Mouse (Mus musculus) stomach, embryonic 14.5 days (tissue): Measurements from ENCODE around the gene Disc1. TPM values are rescaled to one million over a fixed set of nuclear protein-coding genes. Genes with fewer than 3 reads are reported as not detected.

Experiments used
- ATAC-seq: fragments of 200-750 bp; cut with Nextera tagmentation; 2 replicates; pipeline ENCODE4 v1.8.0; 2017; ENCODE audit warnings: low read depth, moderate TSS enrichment; ENCODE audit not compliant: insufficient number of reproducible peaks, insufficient read depth, low FRiP score
- H3K27ac ChIP-seq: fragments of 300-500 bp; sonication (generic); 2 replicates; pipeline ENCODE4 v1.5.1; 2014; ENCODE audit warnings: mild to moderate bottlenecking, low read length, moderate library complexity, mixed read lengths
- H3K27me3 ChIP-seq: fragments of 300-500 bp; sonication (generic); 2 replicates; pipeline ENCODE4 v1.6.1; 2014; ENCODE audit warnings: low read length, control low read depth, mixed read lengths; ENCODE audit not compliant: control insufficient read depth, insufficient read depth
- H3K36me3 ChIP-seq: fragments of 300-500 bp; sonication (generic); 2 replicates; pipeline ENCODE4 v1.6.1; 2014; ENCODE audit warnings: mild to moderate bottlenecking, control low read depth, low read length, moderate library complexity, mixed read lengths; ENCODE audit not compliant: control insufficient read depth, insufficient read depth
- H3K4me1 ChIP-seq: fragments of 300-500 bp; sonication (generic); 2 replicates; pipeline ENCODE4 v1.6.1; 2014; ENCODE audit warnings: low read length, control low read depth, mixed read lengths; ENCODE audit not compliant: control insufficient read depth, insufficient read depth
- H3K4me2 ChIP-seq: fragments of 300-500 bp; sonication (generic); replicated peaks from 2 replicates; pipeline ENCODE4 v1.6.1; 2014; ENCODE audit warnings: low read depth, low read length, control low read depth
- H3K4me3 ChIP-seq: fragments of 300-500 bp; sonication (generic); 2 replicates; pipeline ENCODE4 v1.5.1; 2014; ENCODE audit warnings: low read depth, low read length, control low read depth
- H3K9ac ChIP-seq: fragments of 300-500 bp; sonication (generic); replicated peaks from 2 replicates; pipeline ENCODE4 v1.6.1; 2014; ENCODE audit warnings: low read depth, mild to moderate bottlenecking, control low read depth, low read length, moderate library complexity, mixed read lengths
- H3K9me3 ChIP-seq: fragments of 300-500 bp; sonication (generic); 2 replicates; pipeline ENCODE4 v1.6.1; 2016; ENCODE audit warnings: low read depth, low read length, control low read depth; ENCODE audit not compliant: control insufficient read depth
- WGBS: fragments of 180-500 bp; shearing (Covaris S2); extraction: QIAGEN DNeasy Blood & Tissue Kit; methylation state at CpG from one replicate; pipeline ENCODE4 v1.1.7; 2014; 5-methylcytosine and 5-hydroxymethylcytosine counted together
- polyA plus RNA-seq: library from polyadenylated mRNA; unstranded; fragments of >200 nt; fragmentation: Nextera tagmentation; extraction: Ambion mirVana; gene quantifications from 2 replicates; pipeline ENCODE4 v1.2.1, GENCODE M21; 2014

The Disc1 gene
- polyA plus RNA-seq, 1 experiment from 2014 or later = 3.0 TPM

DNA sequence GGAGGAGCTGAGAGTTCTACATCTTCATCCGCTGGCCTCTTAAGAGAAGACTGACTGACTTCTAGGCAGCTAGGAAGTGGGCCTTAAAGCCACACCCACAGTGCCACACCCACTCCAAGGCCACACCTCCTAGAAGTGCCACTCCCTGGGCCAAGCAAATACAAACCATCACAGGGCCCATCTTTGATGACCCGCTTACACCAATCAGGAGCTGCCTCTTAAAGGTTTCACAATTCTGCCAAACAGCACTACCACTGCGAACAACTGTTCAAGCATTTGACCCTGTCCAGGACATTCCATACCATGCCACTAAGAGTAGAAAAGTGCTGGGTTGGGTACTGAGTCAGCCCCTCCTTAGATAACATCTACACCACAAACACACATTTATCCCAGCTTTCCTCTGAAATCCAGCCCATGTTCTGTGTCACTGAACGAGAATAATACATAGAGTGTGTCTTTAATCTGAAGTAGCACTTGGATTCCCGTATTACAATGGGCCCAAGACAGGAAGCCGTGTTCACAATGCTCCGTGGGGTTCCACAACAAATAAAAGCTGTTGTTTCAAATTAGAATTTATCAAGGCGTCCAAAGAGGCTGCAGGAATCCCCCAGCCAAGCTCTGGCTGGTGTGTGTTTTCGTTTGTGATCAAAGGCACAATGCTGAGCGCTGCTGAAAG is 199.6 kb downstream of the Disc1 start:
- H3K27ac ChIP-seq = no peak overlapping the region
- peak overlapping the region; percentile 27 for H3K4me3 ChIP-seq
- peak overlapping the region; percentile 55 for H3K4me2 ChIP-seq
- H3K9me3 ChIP-seq = no peaks in the 10 kb centered on the region
- no peak for ATAC-seq
- H3K9ac ChIP-seq = no peak overlapping the region
- H3K4me1 ChIP-seq = 0 out of 2 replicates have a peak, but pooled peaks cover 5% of the 10 kb centered on the region
- 53% methylated on average over 10 of the region's 10 CpGs for WGBS
- H3K27me3 ChIP-seq = no peaks in the 10 kb centered on the region
- no peaks in the 10 kb centered on the region for H3K36me3 ChIP-seq

DNA sequence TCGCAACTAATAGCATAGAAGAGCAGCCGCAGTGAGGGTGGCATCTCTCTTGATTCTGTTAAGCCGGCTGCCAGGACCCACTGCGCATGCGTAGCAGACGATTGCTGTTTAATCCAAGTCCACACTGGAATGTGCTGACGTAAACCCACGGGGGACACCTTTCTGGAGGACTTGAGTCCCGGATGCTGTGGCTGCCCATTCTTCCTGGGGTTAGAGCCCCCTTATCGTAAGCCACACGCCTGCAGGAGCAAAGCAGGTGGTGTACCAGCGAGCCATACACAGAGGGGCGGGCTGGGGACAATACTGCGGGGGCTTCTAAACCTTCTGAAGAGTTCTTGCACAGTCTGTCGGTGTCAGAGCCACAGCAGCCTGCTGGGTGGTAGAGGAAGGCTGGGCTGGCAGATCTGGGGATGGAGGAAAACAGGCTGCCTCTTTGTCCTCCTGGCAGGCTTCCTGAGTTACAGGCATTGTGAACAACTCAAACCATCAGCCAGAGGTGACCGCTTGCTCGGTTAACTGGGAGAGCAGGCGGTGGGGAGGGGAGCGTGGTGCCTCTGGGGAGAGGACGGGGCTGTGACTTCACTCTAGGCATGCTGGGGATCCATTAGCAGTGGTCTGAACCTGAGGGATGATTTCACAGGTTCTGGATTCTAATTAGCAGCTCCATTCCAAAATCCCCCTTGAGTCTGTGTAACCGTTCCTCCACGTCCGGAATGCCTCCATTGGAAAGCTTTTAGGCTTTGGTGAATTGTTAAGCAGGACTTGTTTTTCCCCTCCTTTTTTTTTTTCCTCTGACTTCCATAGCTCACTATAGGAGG is 200.4 kb downstream of the Disc1 start:
- 25% methylated on average over 23 of the region's 23 CpGs for WGBS
- H3K36me3 ChIP-seq = no peaks in the 10 kb centered on the region
- no peaks in the 10 kb centered on the region for H3K9me3 ChIP-seq
- peak overlapping the region; percentile 55 for H3K4me2 ChIP-seq
- H3K4me3 ChIP-seq = peak overlapping the region; percentile 27
- no peaks in the 10 kb centered on the region for H3K27me3 ChIP-seq
- H3K9ac ChIP-seq = 0 out of 2 replicates have a peak overlapping the region, but pooled peaks have one; percentile 25
- H3K4me1 ChIP-seq = 0 out of 2 replicates have a peak, but pooled peaks cover 5% of the 10 kb centered on the region
- no peak overlapping the region; the same call in 1 of the 2 replicates for H3K27ac ChIP-seq
- peak; percentile 28; the same call in 1 of the 2 replicates for ATAC-seq

DNA sequence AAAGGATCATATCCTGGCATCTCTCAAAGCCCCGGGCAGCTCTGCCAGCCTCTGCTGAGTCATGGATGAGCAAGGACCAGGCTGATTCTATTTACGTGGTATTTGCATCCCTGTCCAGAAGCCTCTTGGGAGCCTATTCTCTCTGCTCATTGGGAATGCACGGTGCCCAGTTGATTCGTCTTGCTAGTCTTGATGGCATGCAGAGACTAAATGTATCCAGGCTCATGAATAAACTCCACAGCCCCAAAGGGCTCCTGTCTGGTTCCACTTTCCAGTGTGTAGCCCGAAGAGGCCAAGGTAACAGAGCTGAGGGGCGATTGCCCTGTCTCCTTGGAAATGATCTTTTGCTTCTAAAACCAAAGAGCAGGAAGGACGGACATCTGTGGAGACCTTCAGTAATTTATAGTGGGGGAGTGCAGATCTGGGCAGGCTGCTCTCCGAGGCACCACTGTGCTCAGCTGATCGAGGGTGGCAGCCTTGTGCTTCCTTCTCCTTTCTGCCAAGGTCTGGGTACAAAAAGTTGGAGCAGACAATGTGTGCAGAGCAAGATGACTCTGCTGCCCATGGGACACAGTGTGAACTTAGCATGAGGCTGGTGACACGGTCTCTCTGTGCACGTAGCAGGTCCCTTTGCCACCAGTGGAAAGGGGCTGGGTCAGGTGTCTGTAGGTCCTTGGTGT is 201.2 kb downstream of the Disc1 start:
- no peak overlapping the region for H3K27ac ChIP-seq

DNA sequence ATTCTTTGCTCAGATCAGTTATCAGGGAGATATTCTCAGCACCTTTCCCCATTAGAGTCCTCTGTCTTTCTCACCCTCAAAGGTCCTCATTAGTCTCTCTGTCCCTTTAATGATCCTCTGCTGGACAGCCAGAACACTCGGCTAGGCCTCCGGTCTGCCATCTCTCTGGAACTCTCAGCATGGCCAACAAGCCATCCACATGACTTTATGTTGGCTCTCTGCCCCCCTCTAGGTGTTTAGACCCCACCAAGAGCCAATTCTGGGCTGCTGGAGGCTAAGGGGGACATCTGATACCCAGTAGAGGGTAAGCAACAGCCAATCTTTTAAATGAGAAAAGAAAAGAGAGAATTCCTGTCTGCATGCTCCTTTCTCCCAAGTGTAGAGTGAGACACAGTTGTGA is 203.7 kb downstream of the Disc1 start:
- no peak for ATAC-seq
- 0 out of 2 replicates have a peak, but pooled peaks cover 5% of the 10 kb centered on the region for H3K4me1 ChIP-seq

More for the DNA sequence above, 201.2 kb downstream of the Disc1 start:
- H3K36me3 ChIP-seq = no peaks in the 10 kb centered on the region
- H3K9me3 ChIP-seq = no peaks in the 10 kb centered on the region
- no peak overlapping the region for H3K4me2 ChIP-seq
- H3K4me3 ChIP-seq = no peak overlapping the region
- 77% methylated on average over 11 of the region's 11 CpGs for WGBS
- ATAC-seq = no peak
- no peak overlapping the region for H3K9ac ChIP-seq
- H3K27me3 ChIP-seq = no peaks in the 10 kb centered on the region
- H3K4me1 ChIP-seq = 0 out of 2 replicates have a peak, but pooled peaks cover 5% of the 10 kb centered on the region

DNA sequence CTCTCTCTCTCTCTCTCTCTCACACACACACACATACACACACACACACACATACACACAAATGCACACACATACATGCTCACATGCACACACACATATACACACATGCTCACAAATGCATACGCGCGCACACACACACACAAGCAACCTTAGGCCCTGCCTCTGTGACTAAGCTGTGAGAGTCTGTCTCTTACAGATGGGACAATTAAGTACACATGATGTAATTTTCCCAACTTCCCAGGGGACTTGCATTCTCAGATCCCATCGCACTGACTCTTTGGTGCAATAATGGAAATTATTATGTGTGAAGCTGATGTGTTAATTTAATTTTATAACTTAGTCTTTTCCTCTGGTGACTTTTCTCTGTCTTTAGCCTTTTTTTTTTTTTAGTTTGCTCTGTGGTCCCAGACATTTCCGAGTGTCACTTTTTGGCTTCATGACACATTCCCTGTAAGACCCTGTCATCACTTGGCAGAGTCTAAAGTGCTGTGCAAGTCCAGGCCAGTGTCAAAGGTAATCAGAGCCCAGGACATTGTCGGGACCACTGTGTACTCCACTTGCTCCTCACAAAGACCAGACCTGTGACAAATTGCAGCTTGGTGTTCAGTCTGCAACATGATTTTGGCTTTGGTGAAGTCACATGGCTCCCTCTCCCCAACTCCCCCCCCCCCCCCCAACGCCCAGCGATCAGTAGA is 205.0 kb downstream of the Disc1 start:
- Histone ChIP-seq H3K27ac (no peak overlapping the region), H3K4me1 (0 out of 2 replicates have a peak, but pooled peaks cover 5% of the 10 kb centered on the region), H3K9ac (no peak overlapping the region), H3K36me3 (no peaks in the 10 kb centered on the region), H3K4me3 (no peak overlapping the region), H3K4me2 (no peak overlapping the region), H3K27me3 (no peaks in the 10 kb centered on the region), H3K9me3 (no peaks in the 10 kb centered on the region)
- no peak for ATAC-seq
- WGBS = 80% methylated on average over 8 of the region's 8 CpGs

More for the DNA sequence above, 203.7 kb downstream of the Disc1 start:
- Histone ChIP-seq H3K9ac (no peak overlapping the region), H3K27ac (no peak overlapping the region), H3K9me3 (no peaks in the 10 kb centered on the region), H3K4me3 (no peak overlapping the region), H3K27me3 (no peaks in the 10 kb centered on the region), H3K4me2 (no peak overlapping the region), H3K36me3 (no peaks in the 10 kb centered on the region)
- 42% methylated on average over 2 of the region's 2 CpGs for whole genome bisulfite sequencing

DNA sequence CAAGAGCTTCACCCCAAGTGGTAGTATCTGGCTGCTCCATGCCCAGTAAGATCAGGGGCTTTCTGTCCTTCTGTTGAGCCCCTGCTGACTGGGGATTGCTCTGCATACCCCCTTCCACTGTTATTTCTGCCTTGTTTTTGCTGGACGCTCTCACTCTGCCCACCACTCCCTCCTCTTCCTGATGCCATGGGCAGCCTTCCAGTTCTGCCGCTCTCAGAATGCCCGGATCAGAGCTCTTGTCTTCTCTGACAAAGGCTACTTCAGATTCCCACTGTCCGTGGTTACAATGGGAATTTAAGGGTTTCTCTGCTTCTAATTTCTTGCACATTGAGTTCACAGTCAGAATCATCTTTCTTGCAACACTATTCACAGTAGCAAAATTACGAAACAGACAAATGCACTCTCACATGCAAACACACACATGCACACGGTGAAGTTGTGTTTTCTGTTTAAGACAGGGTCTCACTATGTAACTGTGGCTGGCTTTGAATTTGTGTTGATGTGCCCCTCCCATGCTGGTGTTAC is 214.2 kb downstream of the Disc1 start:
- WGBS = 79% methylated on average over 6 of the region's 6 CpGs
- no peaks in the 10 kb centered on the region for H3K27me3 ChIP-seq
- H3K4me2 ChIP-seq = no peak overlapping the region
- H3K4me1 ChIP-seq = no peaks in the 10 kb centered on the region
- H3K9me3 ChIP-seq = no peaks in the 10 kb centered on the region
- H3K27ac ChIP-seq = no peak overlapping the region
- no peaks in the 10 kb centered on the region for H3K36me3 ChIP-seq
- H3K9ac ChIP-seq = no peak overlapping the region
- no peak overlapping the region for H3K4me3 ChIP-seq
- no peak for ATAC-seq

DNA sequence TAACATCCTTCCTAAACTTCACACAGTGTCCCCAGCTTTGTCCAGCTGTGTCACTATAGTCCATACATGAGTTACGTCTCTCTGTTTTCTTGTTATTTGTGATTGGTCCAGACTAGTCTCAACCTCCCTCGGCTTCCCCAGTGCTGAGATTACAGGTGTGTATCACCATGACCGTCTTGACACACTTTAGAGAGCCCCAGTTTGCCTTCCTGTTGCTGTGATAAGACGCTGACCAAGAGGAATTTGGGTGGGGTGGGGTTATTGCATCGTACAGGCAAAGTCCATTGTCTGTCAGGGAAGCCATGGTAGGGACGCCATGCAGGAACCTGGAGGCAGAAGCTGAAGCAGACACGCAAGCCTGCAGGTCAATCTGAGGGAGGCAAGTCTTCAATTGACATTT is 216.3 kb downstream of the Disc1 start:
- Histone ChIP-seq H3K9ac (no peak overlapping the region), H3K4me3 (no peak overlapping the region), H3K9me3 (no peaks in the 10 kb centered on the region), H3K27ac (no peak overlapping the region), H3K4me2 (no peak overlapping the region), H3K4me1 (no peaks in the 10 kb centered on the region), H3K36me3 (no peaks in the 10 kb centered on the region), H3K27me3 (no peaks in the 10 kb centered on the region)
- 65% methylated on average over 7 of the region's 7 CpGs for WGBS
- ATAC-seq = no peak
